Mouse (Mus musculus) cerebellum, postnatal 14 days (tissue): ENCODE measurements around the gene Snx27.

Source experiments
- DNase-seq, 2 experiments: peaks; one replicate each; pipeline ENCODE4 v3.0.0; 2021; ENCODE audit warnings: mixed read lengths in 2 of 2

Snx27 gene

GRCm38 (mm10) chr3:94582456-94582891 is at the start of gene Snx27:
Gene Snx27, minus strand, starts transcription at chr3:94582716.
- peak; percentile 93 to 95 for DNase-seq

GRCm38 (mm10) chr3:94629876-94630275 is 47.4 kb upstream of the Snx27 start:
- no peak for DNase-seq

GRCm38 (mm10) chr3:94628712-94629111 is 46.2 kb upstream of the Snx27 start:
- no peak for DNase-seq

GRCm38 (mm10) chr3:94624281-94624680 is 41.8 kb upstream of the Snx27 start:
- DNase-seq = no peak

- no peak for DNase-seq
Measured at GRCm38 (mm10) chr3:94622550-94622949, 40.0 kb upstream of the Snx27 start.

- DNase-seq = no peak
Measured at GRCm38 (mm10) chr3:94621740-94622507, 39.4 kb upstream of the Snx27 start.

GRCm38 (mm10) chr3:94616717-94617116 is 34.2 kb upstream of the Snx27 start:
- peak; percentile 49 to 51 for DNase-seq

GRCm38 (mm10) chr3:94613258-94613878 is 30.9 kb upstream of the Snx27 start:
- DNase-seq = peak in 1 of 2 experiments; percentile 8

- DNase-seq = no peak
Measured at GRCm38 (mm10) chr3:94612274-94612673, 29.8 kb upstream of the Snx27 start.

GRCm38 (mm10) chr3:94611834-94612233 is 29.3 kb upstream of the Snx27 start:
- peak; percentile 12 to 16 for DNase-seq

- peak; percentile 50 to 64 for DNase-seq
Measured at GRCm38 (mm10) chr3:94611343-94611742, 28.8 kb upstream of the Snx27 start.

- DNase-seq = peak; percentile 18 to 22
Measured at GRCm38 (mm10) chr3:94610581-94610980, 28.1 kb upstream of the Snx27 start.

GRCm38 (mm10) chr3:94609621-94610020 is 27.1 kb upstream of the Snx27 start:
- no peak for DNase-seq

GRCm38 (mm10) chr3:94601959-94602358 is 19.4 kb upstream of the Snx27 start:
- peak; percentile 73 to 84 for DNase-seq

GRCm38 (mm10) chr3:94597224-94597779 is 14.8 kb upstream of the Snx27 start:
- DNase-seq = no peak

- DNase-seq = no peak
Measured at GRCm38 (mm10) chr3:94595871-94596287, 13.4 kb upstream of the Snx27 start.

GRCm38 (mm10) chr3:94591066-94591465 is 8.6 kb upstream of the Snx27 start:
- DNase-seq = no peak

- no peak for DNase-seq
Measured at GRCm38 (mm10) chr3:94587962-94588361, 5.4 kb upstream of the Snx27 start.

- DNase-seq = no peak
Measured at GRCm38 (mm10) chr3:94582944-94583343, 428 bp upstream of the Snx27 start.

GRCm38 (mm10) chr3:94581793-94582455 is 592 bp downstream of the Snx27 start:
- no peak for DNase-seq

GRCm38 (mm10) chr3:94581138-94581780 is 1.3 kb downstream of the Snx27 start:
- peak; percentile 29 to 32 for DNase-seq

- no peak for DNase-seq
Measured at GRCm38 (mm10) chr3:94574506-94574905, 8.0 kb downstream of the Snx27 start.

- no peak for DNase-seq
Measured at GRCm38 (mm10) chr3:94567242-94567641, 15.3 kb downstream of the Snx27 start.
